Mouse (Mus musculus): Measurements from ENCODE around the gene Gm16368. TPM values are rescaled to one million over a fixed set of nuclear protein-coding genes. Genes with fewer than 3 reads are reported as not detected.
"Not testable (repeated sequence)": the region's sequence is repeated elsewhere in the genome, so short reads cannot be mapped to it uniquely, and the experiment has no call there.

Gene Gm16368
- not detected in 2 replicates for polyA plus RNA-seq (2012; rRNA removed)

DNA sequence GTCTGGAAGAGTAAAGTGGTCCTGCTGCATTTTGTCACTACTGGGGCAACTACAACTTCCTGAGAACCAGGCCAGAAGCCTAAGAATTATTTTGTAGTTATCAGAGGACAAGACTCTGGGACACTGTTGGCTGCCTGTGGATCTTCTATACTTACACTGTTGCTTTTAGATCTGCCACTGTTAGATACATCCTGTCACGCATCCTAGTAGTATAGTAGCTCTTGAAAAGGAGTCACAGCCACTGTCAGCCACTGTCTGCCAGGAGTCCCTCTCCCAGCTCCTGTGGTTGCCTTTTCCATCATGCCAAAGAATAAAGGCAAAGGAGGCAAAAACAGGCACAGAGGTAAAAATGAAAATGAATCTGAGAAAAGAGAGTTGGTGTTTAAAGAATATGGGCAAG is at the start of gene Gm16368:
Gene Gm16368 (plus strand): TSS at position 301 of the 400 bp plus-strand sequence.
- H3K27me3 ChIP-seq (ENCODE audit: control insufficient read depth, insufficient read depth, low read length); H3K27ac ChIP-seq (ENCODE audit: control insufficient read depth, insufficient read depth, low read length); H3K36me3 ChIP-seq (ENCODE audit: control insufficient read depth, insufficient read depth, low read length); H3K4me1 ChIP-seq (replicated peaks; ENCODE audit: control insufficient read depth, insufficient read depth, low read length); H3K4me3 ChIP-seq (ENCODE audit: control insufficient read depth, insufficient read depth, low read length); DNase-seq: not testable (repeated sequence)
- 78% methylated on average over 1 of the region's 1 CpGs for WGBS

DNA sequence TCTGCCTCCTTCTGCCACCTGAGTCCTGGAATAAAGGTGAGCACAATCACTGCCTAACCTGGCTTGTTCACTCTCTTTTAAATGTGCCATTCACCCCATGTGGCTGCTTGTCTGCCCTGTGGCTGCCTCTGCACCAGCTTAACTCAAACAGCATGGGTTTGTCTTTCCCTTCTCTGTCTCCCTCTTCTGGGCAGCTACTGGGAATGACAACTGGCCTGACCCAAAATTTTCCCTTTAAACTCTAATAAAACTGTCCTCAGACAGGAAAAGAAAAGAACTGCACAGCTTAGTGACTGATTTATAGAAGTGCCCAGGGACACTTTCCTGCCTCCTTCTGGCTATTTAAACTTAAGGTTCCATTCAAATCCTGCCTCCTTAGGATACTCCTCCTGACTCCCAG is 44.4 kb upstream of the Gm16368 start:
- H3K36me3 ChIP-seq (ENCODE audit: control insufficient read depth, insufficient read depth, low read length); H3K4me1 ChIP-seq (replicated peaks; ENCODE audit: control insufficient read depth, insufficient read depth, low read length); DNase-seq; H3K4me3 ChIP-seq (ENCODE audit: control insufficient read depth, insufficient read depth, low read length); H3K27me3 ChIP-seq (ENCODE audit: control insufficient read depth, insufficient read depth, low read length); H3K27ac ChIP-seq (ENCODE audit: control insufficient read depth, insufficient read depth, low read length): not testable (repeated sequence)

DNA sequence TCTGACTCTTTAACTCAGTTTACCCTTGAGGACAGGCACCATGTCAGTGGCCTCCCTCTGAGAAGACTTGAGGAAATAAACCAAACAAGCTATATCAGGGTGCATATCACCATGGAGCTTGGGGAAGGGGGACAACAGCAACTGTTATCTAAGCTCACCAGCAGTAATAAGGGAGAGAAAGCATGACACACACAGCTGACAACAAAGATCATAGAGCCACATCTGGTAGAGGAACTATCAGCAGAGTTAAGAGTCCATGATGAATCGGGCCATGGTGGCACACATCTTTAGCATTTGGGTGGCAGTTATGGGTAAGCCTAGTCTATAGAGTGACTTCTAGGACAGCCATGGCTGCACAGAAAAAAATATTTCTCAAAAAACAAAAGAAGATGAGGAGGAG is 43.8 kb upstream of the Gm16368 start:
- WGBS, result 95% methylated on average over 1 of the region's 1 CpGs

DNA sequence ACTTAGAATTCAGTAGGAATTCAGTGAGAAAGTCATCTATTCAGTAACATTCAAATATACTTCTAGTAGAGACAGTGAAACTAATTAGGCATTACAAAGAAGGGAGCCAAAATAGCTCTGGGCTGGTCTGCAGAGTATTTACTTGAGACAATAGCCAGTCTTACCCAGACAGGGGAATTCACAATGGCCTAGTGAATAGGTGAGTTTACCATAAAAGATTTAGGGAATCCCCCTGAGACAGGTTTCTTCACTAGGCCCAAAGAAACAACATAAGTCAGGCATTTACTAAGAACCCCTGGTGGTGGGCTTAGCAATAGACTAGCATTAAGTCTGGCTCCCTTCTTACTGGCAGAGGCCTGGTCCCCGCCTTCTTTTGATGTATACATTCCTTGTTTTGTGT is 38.3 kb upstream of the Gm16368 start:
- DNase-seq; H3K27ac ChIP-seq (ENCODE audit: control insufficient read depth, insufficient read depth, low read length); H3K4me3 ChIP-seq (ENCODE audit: control insufficient read depth, insufficient read depth, low read length); H3K4me1 ChIP-seq (replicated peaks; ENCODE audit: control insufficient read depth, insufficient read depth, low read length); H3K27me3 ChIP-seq (ENCODE audit: control insufficient read depth, insufficient read depth, low read length); H3K36me3 ChIP-seq (ENCODE audit: control insufficient read depth, insufficient read depth, low read length): not testable (repeated sequence)
- 60% methylated on average over 1 of the region's 1 CpGs for WGBS

More for the DNA sequence above, 43.8 kb upstream of the Gm16368 start:
- H3K4me3 ChIP-seq (ENCODE audit: control insufficient read depth, insufficient read depth, low read length); H3K27me3 ChIP-seq (ENCODE audit: control insufficient read depth, insufficient read depth, low read length); H3K36me3 ChIP-seq (ENCODE audit: control insufficient read depth, insufficient read depth, low read length); H3K27ac ChIP-seq (ENCODE audit: control insufficient read depth, insufficient read depth, low read length); DNase-seq; H3K4me1 ChIP-seq (replicated peaks; ENCODE audit: control insufficient read depth, insufficient read depth, low read length): not testable (repeated sequence)

Other genes with a start within 250 kb of the Gm16368 start
- gene Gm2001, start 241.4 kb upstream of the Gm16368 start, polyA plus RNA-seq (2012; rRNA removed), result not detected in 2 replicates
- gene Gm2016, start 209.6 kb upstream of the Gm16368 start, polyA plus RNA-seq (2012; rRNA removed), result not detected in 2 replicates
- gene Gm2022, start 188.3 kb upstream of the Gm16368 start, polyA plus RNA-seq (2012; rRNA removed), result not detected in 2 replicates
- gene Gm2035, start 163.8 kb upstream of the Gm16368 start, polyA plus RNA-seq (2012; rRNA removed), result not detected in 2 replicates
- gene Gm2042, start 129.6 kb upstream of the Gm16368 start, polyA plus RNA-seq (2012; rRNA removed), result not detected in 2 replicates
- gene Gm2075, start 71.8 kb upstream of the Gm16368 start, polyA plus RNA-seq (2012; rRNA removed), result not detected in 2 replicates
- not detected in 2 replicates for gene Gm6803, start 64.9 kb upstream of the Gm16368 start, polyA plus RNA-seq (2012; rRNA removed)
- not detected in 2 replicates for gene Gm2056, start 56.7 kb upstream of the Gm16368 start, polyA plus RNA-seq (2012; rRNA removed)
- gene Gm10436, start 98.4 kb downstream of the Gm16368 start, polyA plus RNA-seq (2012; rRNA removed), result not detected in 2 replicates
- gene Gm8332, start 166.4 kb downstream of the Gm16368 start, polyA plus RNA-seq (2012; rRNA removed), result not detected in 2 replicates
- gene Gm5662, start 190.8 kb downstream of the Gm16368 start, polyA plus RNA-seq (2012; rRNA removed), result 0.07 TPM in 1 of 2 replicates, not detected in the other
- not detected in 2 replicates for gene Gm5039, start 240.3 kb downstream of the Gm16368 start, polyA plus RNA-seq (2012; rRNA removed)